Mouse (Mus musculus): ENCODE measurements around the gene Adgrd1. TPM values are rescaled to one million over a fixed set of nuclear protein-coding genes. Genes with fewer than 3 reads are reported as not detected.

Adgrd1 gene
- polyA plus RNA-seq, 1 experiment from 2014 or later: 0.09 TPM

- 88% methylated on average over 8 of the region's 8 CpGs for WGBS
- no peaks in the 10 kb centered on the region for H3K36me3 ChIP-seq
- no peaks in the 10 kb centered on the region for H3K27me3 ChIP-seq
- ATAC-seq (replicated peaks): no peak
- H3K27ac ChIP-seq (replicated peaks): no peak overlapping the region
- no peak overlapping the region for H3K4me3 ChIP-seq
- H3K9ac ChIP-seq (replicated peaks): no peak overlapping the region
- no peaks in the 10 kb centered on the region for H3K4me1 ChIP-seq
- no peak overlapping the region for H3K4me2 ChIP-seq (replicated peaks)
- H3K9me3 ChIP-seq: no peaks in the 10 kb centered on the region
Observed at GRCm38 (mm10) chr5:129249080-129249479, 152.5 kb downstream of the Adgrd1 start.

Other genes starting within 250 kb of the Adgrd1 start
- gene Rimbp2, start 143.3 kb upstream of the Adgrd1 start, polyA plus RNA-seq (2015; fragmentation: Nextera tagmentation; extraction: Ambion mirVana): 3.2 and 3.4 TPM in 2 replicates
- 15.3 and 21.3 TPM in 2 replicates for gene Stx2, start 88.2 kb upstream of the Adgrd1 start, polyA plus RNA-seq (2015; fragmentation: Nextera tagmentation; extraction: Ambion mirVana)
- gene Ran, start 76.7 kb upstream of the Adgrd1 start, polyA plus RNA-seq (2015; fragmentation: Nextera tagmentation; extraction: Ambion mirVana): 487 and 494 TPM in 2 replicates